In genomic region chr12:101982977-101983376, GRCm38 (mm10) we compare ENCODE assay signal across 16 mouse cellular contexts.
"Had no signal": no experiment of that assay in that cellular context is flagged by ENCODE, and none has a peak within 500 bp of the region (broad histone marks: within the 10 kb centered on the region; RNA-seq: fewer than 3 reads in every experiment).

No protein-coding gene starts in this region.

- H3K4me2 ChIP-seq: liver, embryonic 11.5 days; lung, embryonic 15.5 days; midbrain, embryonic 11.5 days had no signal

- H3K9me3 ChIP-seq: lung, embryonic 15.5 days had no signal

- H3K9ac ChIP-seq: liver, embryonic 14.5 days; liver, postnatal 0 days; lung, embryonic 15.5 days had no signal

- DNase-seq: kidney, adult 9 months; kidney, postnatal 14 days; kidney, postnatal 4 days; layer of hippocampus, adult 9-11 months; layer of hippocampus, postnatal 36 days; liver, postnatal 0 days; lung, postnatal 14 days; lung, postnatal 4 days; midbrain, embryonic 14.5 days; thymus, adult 18-20 months; thymus, postnatal 36 days had no signal

- H3K4me1 ChIP-seq: lung, embryonic 15.5 days had no signal

- ATAC-seq: liver, postnatal 0 days had no signal

- H3K27ac ChIP-seq: left cerebral cortex, adult 2 months; liver, embryonic 14.5 days; lung, embryonic 15.5 days had no signal

- H3K27me3 ChIP-seq: lung, embryonic 15.5 days had no signal

- H3K4me3 ChIP-seq: left cerebral cortex, adult 2 months; lung, embryonic 15.5 days had no signal
